Mouse (Mus musculus): ENCODE measurements at regions not wholly inside any gene's neighbourhood (a gene's known extent, or its start where the extent isn't known, plus 50 kb on each side); places are given as distances from the start of the nearest gene placed in this dataset.

GRCm38 (mm10) chr6:116901816-116902215 lies 185.1 kb upstream of the Tmem72 start:
- no peak for DNase-seq (ENCODE audit: low read depth)

DNA sequence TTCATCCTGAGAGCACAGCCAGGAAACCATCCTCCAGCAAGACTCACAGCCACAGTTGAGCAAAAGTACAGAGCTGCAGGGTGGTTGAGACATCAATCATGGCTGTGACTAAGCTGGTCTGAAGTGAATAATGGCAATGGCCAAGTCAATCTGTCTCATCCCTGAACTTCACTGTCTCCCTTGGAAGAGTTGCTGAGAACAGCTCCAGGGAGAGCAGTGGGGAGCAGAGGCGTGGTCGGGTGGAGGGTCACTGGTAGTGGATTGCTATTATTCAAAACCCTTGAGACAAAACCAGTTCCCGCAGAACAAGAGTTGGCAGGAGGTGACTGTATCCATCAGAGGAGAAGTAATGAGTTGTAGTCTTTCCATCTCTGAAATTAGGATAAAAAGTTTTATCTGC lies 185.7 kb upstream of the Tmem72 start:
- DNase-seq (ENCODE audit: low read depth) = no peak

- DNase-seq (ENCODE audit: low read depth) = no peak
These were observed 189.9 kb upstream of the Tmem72 start for GRCm38 (mm10) chr6:116906426-116907172.

GRCm38 (mm10) chr6:116910607-116911006 lies 193.9 kb upstream of the Tmem72 start:
- DNase-seq (ENCODE audit: low read depth) = no peak

GRCm38 (mm10) chr6:116912161-116912560 lies 195.4 kb upstream of the Tmem72 start:
- no peak for DNase-seq (ENCODE audit: low read depth)

DNA sequence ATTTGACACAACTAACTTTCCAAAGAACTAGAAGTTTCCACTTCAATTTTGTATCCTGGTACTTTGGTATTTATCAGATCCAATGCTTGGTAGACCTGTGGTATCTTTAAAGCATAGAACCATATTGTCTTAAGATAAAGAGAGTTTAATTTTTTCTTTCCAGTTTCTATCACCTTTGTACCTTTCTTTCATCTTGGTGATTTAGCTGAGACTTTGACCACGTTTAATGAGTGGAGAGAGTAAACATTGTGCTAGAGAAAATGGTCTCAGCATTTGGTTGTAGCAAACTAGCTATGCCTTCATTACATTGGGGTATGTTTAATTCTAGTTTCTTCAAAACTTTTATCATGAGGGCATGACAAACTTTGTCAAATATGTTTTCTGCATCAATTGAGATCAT lies 197.4 kb upstream of the Tmem72 start:
- DNase-seq (ENCODE audit: low read depth) = no peak

DNA sequence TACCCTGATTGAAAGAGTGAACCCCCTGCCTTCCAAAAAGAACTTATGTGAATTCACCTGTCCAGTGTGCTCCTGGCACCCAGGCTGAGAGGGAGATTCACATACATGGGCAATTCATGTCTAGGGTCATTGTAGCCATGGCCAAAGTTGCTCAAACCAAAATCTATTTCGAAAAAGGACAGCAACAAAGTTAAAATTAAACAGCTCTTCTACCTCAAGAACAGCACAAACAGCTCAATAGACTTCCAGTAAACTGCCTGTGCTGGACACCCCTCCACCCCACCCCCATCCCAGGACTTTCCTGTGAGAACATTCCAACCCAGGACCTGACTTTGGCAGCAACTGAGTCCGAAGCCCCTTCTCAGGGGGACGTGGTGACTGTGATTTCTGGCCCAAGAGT lies 218.3 kb upstream of the Tmem72 start:
- DNase-seq (ENCODE audit: low read depth) = no peak

DNA sequence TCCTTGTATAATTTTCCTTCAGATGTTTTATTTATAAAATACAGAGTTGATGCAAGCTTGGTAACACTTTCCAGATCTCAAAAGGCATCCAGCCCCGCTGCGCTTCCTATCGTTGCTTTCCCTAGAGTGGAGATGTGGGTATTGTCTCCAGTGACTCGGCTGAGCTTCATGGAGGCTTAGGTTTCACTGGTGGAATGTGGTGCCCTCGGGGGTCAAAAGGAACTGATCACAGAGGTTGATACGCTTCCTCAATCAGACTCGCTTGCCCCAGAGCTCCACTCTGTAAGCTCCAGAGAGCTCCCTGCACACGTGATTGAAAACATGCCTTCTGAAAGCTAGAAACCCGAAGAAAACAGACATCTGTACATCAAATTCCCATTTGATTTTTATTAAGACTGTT lies 224.9 kb upstream of the Tmem72 start:
- DNase-seq (ENCODE audit: low read depth) = no peak

GRCm38 (mm10) chr6:116942696-116943095 lies 225.6 kb upstream of the Cxcl12 start:
- no peak for DNase-seq (ENCODE audit: low read depth)

DNA sequence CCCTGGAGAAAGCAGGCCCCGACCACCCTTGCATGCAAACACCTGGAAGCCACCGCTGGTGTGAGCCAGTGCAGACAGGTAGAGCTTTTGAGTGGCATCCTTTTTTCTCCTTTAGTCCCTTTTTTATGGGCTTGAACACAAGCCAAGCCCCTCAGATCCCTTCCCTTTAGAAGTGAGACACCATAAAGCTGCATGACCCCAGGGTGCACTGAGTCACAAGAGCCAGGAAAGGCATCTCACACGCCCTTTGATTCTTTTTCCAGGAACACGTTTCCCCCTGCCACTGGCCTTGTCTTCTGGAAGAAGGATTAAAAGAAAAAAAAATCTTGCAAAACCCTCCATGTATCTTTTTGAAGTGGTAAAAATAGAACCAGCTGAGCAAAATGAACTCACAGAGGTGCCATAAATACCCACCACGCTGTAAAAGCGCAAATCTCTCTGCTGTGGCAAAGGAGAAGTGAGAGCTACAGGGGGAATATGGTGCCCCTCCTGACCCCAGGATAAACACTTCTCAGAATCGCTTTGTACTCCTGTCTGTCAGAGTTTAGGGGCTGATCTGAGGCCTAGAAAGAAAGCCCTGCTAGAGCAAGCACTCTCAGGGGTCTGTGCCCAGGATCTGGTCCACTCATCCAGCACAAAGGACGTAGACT lies 222.1 kb upstream of the Cxcl12 start:
- no peak for DNase-seq (ENCODE audit: low read depth)

DNA sequence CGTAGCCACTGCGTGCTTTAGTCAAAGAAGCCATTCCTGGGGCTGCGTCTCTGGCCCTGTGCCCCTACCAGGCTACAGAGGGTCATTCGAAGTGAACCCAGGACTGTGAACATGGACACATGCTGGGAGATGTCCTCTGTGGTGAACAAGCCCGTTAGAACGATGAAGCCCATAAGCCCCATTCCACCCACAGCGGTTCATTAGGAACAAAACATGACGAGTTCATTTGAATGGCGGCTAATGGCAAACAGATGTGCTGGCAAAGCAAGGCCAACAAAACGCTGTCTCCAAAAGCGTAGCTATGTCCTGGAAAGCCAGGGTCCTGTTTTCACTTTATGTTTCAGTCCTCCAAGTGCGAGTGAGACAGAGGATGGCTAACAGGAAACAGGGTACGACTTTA lies 208.7 kb upstream of the Cxcl12 start:
- DNase-seq (ENCODE audit: low read depth) = no peak

GRCm38 (mm10) chr6:116960641-116961040 lies 207.7 kb upstream of the Cxcl12 start:
- DNase-seq (ENCODE audit: low read depth) = no peak

DNA sequence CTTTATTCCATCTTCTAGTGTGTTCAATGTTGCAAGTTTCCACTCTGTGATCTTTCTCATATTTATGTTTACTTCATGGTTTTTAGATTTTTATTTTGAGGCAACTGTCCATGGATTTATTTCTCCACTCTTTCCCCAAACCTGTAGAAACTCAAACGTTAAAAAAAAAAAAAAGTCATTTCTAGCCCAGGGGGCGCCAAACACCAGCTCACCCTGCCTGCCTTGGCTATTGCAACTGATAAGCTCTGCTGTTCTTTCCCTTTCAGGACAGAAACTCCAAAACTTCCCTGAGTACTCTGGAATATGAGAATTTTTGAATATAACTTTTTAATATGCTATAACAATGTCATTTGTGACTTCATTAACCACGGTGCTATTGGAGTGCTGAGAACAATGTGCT lies 201.9 kb upstream of the Cxcl12 start:
- DNase-seq (ENCODE audit: low read depth) = no peak

- no peak for DNase-seq (ENCODE audit: low read depth)
These were observed 198.9 kb upstream of the Cxcl12 start for GRCm38 (mm10) chr6:116969381-116969910.

DNA sequence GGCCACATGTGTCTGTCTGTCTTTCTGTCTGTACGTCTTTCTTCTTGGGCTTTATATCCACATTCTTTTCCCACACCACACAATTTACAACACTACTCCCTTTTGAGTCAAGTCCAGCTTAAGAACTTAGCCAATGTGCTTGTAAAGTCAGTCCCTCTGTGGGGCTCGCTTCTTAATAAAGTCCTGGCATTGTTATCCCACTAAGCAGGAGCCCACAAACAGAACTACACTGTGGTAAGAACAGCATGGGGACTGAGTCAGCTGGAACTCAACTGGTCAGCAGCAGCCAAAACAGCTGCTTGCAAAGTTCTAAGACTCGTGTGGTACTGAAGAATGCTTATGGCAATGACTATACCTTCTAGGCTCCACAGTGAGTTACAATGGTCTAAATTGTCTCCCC lies 193.5 kb upstream of the Cxcl12 start:
- no peak for DNase-seq (ENCODE audit: low read depth)

DNA sequence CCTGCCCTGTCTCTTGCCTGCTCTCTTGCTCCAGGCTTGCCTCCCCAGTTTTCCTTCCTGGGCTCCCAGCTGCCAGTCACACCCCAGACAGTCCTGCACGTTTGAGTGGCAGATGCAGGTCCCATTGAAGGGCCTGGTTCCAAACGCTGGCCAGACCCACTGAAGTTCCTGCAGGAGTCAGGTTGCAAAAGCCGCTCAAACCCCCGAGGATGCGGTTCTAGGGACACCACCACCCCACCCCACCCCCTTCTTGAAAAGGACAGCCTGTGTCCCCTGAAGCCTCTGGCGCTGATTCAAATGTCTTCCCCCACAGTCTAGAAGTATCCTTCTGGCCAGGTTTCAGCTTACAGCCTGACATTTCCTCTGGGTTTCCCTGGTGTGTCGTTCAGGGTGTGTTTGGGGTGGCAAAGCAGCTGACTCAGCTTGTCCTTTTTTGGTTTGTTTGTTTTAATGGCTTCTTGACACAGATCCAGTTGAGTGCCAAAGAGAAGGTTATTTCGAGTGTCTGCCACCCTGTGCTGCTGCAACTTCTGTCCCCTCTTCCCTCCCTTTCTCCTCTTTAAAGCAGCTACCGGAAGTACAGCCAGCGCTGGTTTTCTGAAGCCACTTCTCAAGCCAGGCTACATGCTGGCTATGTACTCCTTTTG lies 187.9 kb upstream of the Cxcl12 start:
- DNase-seq (ENCODE audit: low read depth) = peak; percentile 12

- no peak for DNase-seq (ENCODE audit: low read depth)
These were observed 183.1 kb upstream of the Cxcl12 start for GRCm38 (mm10) chr6:116985147-116985737.

GRCm38 (mm10) chr6:116986266-116987000 lies 181.9 kb upstream of the Cxcl12 start:
- no peak for DNase-seq (ENCODE audit: low read depth)

DNA sequence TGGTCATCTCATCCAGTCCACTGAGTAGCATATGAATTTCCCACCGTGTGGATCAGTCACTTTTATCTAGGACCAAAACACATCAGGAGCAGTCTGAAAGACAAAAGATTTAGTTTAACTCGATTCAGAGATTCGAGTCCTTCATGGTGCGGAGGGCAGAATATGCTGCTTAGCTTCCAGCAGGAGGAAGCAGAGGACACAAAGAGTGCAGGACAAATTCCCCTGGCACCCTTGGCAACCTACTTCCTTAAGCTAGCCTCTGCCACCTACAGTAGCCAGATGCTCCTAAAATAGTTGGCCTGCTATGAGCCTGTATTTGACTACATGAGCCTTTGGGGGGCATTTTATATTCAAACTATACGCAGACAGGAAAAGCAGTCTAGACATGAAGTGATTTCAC lies 181.1 kb upstream of the Cxcl12 start:
- DNase-seq (ENCODE audit: low read depth) = no peak

GRCm38 (mm10) chr6:116998948-116999682 lies 169.2 kb upstream of the Cxcl12 start:
- no peak for DNase-seq (ENCODE audit: low read depth)

GRCm38 (mm10) chr6:116999940-117000339 lies 168.4 kb upstream of the Cxcl12 start:
- no peak for DNase-seq (ENCODE audit: low read depth)

Measured in 416B (cell line).